Mouse (Mus musculus): ENCODE measurements at regions not wholly inside any gene's neighbourhood (a gene's known extent, or its start where the extent isn't known, plus 50 kb on each side); places are given as distances from the start of the nearest gene placed in this dataset.
A peak's percentile ranks its signal among the peaks of the same experiment; 100 is the strongest.

GRCm38 (mm10) chr3:22021360-22021935 lies 55.0 kb upstream of the Tbl1xr1 start:
- DNase-seq, result peak in 1 of 2 experiments; percentile 12

DNA sequence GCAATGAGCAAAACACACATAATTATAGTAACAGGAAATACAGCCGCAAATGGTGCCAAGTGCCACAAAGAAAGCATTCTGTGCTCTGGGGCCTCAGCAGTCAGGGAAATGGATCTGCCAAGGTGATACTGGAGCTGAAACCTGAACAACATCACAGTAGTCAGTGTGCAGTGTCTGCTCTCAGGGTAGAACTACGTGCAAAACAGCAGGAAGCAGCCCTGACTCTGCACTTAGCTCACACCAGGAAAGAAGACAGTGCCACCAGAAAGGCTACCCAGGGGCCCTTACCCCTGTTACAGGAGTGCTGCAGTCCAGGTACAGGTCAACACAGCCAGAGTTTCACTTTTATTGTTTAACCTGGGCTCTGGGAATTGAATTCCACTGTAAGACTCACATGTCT lies 54.0 kb upstream of the Tbl1xr1 start:
- no peak for DNase-seq

- no peak for DNase-seq
Observed at GRCm38 (mm10) chr3:22023049-22023448, 53.4 kb upstream of the Tbl1xr1 start.

DNA sequence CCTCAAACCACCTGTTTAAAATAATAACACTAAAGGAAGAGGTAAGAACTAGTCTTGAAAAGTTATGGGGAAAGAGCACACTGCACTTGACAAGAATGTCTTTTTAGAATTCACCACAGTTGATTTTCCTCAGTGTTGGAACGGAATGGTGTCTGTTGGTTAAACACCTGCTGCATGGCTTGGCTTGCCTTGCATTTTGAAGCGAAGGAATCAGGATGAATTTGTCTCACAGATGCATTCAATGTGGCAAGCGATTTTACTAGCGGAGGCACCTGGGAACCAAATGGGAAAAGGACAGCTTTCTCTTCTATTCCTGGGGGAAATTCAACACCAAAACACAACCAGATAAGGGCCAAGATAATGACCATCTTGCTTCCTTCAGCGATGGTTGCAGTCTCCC lies 52.9 kb upstream of the Tbl1xr1 start:
- peak; percentile 33 to 40 for DNase-seq

DNA sequence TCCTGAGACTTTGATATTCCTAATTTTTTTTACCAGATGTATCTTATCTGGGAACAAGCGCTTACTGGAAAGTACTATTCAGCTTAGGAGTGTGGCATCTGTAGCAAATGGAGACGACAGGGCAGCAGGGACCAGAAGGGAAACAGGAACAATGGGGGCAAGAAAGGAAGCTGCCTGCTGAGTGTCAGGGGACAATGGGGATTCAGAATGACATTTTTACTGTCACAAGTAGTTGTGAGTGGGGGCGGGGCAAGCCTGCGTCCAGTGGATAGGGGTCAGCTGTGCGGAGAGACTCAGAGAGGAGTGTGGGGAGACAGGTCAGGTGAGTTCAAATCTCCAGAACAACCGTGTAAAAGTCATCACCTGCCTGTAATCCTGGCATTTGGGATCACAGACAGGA lies 52.3 kb upstream of the Tbl1xr1 start:
- DNase-seq, result peak; percentile 17 to 29

DNA sequence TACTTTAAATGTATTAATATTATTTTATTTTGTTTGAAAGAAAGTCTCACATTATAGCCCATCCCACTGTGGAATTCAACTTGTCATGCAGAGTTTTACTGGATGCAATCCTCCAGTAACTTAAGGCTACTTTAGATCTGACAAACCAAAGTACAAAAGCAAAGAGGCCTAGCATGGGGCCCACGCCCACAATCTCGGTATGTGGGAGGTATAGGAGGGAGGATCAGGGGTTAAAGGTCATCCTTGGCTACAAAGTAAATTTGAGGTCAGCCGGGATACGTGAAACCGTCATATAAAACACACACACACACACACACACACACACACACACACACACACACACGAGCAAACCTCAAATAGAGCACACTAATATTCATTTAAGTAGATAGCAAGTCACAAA lies 51.3 kb upstream of the Tbl1xr1 start:
- DNase-seq, result no peak

DNA sequence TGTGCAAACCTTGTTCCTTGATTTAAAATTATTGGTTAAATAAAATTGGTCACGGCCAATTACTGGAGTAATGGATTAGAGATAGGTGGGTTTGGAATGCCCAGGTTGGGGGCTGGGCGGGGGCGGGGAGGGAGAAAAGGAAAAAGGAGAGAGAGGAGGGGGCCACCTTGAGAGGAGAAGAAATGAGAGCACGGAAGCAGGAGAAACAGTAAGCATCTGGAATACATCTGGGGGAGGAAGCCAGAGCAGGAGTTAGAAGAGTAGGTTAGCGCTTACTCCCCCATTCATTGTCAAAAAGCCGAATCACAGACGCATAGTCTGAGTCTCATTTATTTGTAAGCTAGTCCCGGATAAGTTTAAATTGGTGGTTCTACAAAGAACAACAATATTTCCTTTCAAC lies 50.8 kb upstream of the Tbl1xr1 start:
- no peak for DNase-seq

Data from cerebellum, postnatal 10 days (tissue).